Mouse (Mus musculus): ENCODE results near the gene Scgb1b10. TPM values are rescaled to one million over a fixed set of nuclear protein-coding genes. Genes with fewer than 3 reads are reported as not detected.
"Not testable (repeated sequence)": the region's sequence is repeated elsewhere in the genome, so short reads cannot be mapped to it uniquely, and the experiment has no call there.

Scgb1b10 gene
- polyA plus RNA-seq (2015; fragmentation: Nextera tagmentation; extraction: Ambion mirVana) = not detected in 2 replicates

- H3K4me1 ChIP-seq (ENCODE audit: insufficient read depth, low read length); H3K4me2 ChIP-seq (replicated peaks; ENCODE audit: low read depth, low read length); H3K9me3 ChIP-seq (ENCODE audit: low read length); H3K4me3 ChIP-seq (ENCODE audit: low read length); H3K27ac ChIP-seq (ENCODE audit: low read length); H3K9ac ChIP-seq (replicated peaks; ENCODE audit: low read length); ATAC-seq (ENCODE audit: low FRiP score, low TSS enrichment); H3K27me3 ChIP-seq (ENCODE audit: insufficient read depth, low read length); H3K36me3 ChIP-seq (ENCODE audit: insufficient read depth, low read length): not testable (repeated sequence)
Measured at GRCm38 (mm10) chr7:32100553-32100952, at the start of gene Scgb1b10. TSS of gene Scgb1b10 (plus strand) at chr7:32100853.

Other genes starting within 250 kb of the Scgb1b10 start
- not detected in 2 replicates for gene Scgb2b11, start 110.3 kb downstream of the Scgb1b10 start, polyA plus RNA-seq (2015; fragmentation: Nextera tagmentation; extraction: Ambion mirVana)
- not detected in 2 replicates for gene Scgb1b11, start 122.0 kb downstream of the Scgb1b10 start, polyA plus RNA-seq (2015; fragmentation: Nextera tagmentation; extraction: Ambion mirVana)
- not detected in 2 replicates for gene Scgb2b12, start 226.4 kb downstream of the Scgb1b10 start, polyA plus RNA-seq (2015; fragmentation: Nextera tagmentation; extraction: Ambion mirVana)
- not detected in 2 replicates for gene Scgb1b12, start 233.3 kb downstream of the Scgb1b10 start, polyA plus RNA-seq (2015; fragmentation: Nextera tagmentation; extraction: Ambion mirVana)